Mouse (Mus musculus): ENCODE measurements around the gene Tspan5.

DNA sequence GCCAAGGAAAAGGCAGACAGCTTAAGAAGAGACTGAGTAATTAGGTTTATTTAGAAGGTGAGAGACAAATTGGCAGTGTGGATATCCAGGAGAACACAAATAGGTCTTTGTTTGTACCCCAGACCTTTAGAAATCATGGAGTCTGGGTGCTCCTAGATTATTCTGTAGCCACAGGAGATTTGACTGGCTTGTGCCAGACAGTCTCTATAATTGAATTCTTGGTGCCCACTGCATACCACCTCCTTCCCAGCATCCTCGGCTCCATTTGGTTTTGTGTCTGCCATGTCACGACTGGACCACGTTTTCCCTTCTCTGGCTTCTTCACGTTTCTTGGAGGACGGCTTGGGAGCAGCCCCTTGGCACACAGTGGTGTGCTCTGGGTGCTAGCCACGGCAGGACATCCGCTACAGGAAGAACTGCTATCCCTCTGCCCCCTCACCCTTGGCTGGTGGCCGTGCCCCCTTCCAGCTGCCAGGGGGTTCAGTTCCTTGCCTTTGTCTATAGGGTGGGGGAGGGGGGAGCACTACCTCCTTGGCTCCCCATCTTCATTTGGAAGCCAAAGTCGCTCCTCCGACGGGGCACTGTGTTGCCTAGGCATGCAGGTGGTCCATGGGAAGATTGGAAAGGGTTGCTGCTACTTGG lies 61.6 kb downstream of the Tspan5 start:
- TF ChIP-seq GATA1 (IDR thresholded peaks at IDR 0.05; ENCODE audit: borderline replicate concordance, low read length), result no peak
- no peak for TF ChIP-seq FLI1 (IDR thresholded peaks at IDR 0.05; ENCODE audit: low read length)

Data from megakaryocyte, embryonic 14.5 days (primary cell).